Mouse (Mus musculus) midbrain, postnatal 0 days (tissue): ENCODE measurements around the gene Lsm2. TPM values are rescaled to one million over a fixed set of nuclear protein-coding genes. Genes with fewer than 3 reads are reported as not detected.

Source experiments
- ATAC-seq: fragments of 200-750 bp; cut with Nextera tagmentation; 2 replicates; pipeline ENCODE4 v1.8.0; 2017; ENCODE audit warnings: moderate number of reproducible peaks, mild to moderate bottlenecking, moderate TSS enrichment, moderate library complexity; ENCODE audit not compliant: low FRiP score
- DNase-seq: peaks from one replicate; pipeline ENCODE4 v3.0.0-alpha.2; 2015; ENCODE audit warnings: low spot score
- H3K27ac ChIP-seq: fragments of 300-500 bp; sonication (generic); 2 replicates; pipeline ENCODE4 v1.5.1; 2014; ENCODE audit warnings: low read depth, mild to moderate bottlenecking, low read length, mixed read lengths
- H3K27me3 ChIP-seq: fragments of 300-500 bp; sonication (generic); 2 replicates; pipeline ENCODE4 v1.6.1; 2014; ENCODE audit warnings: low read length, control low read depth, mixed read lengths; ENCODE audit not compliant: insufficient read depth
- H3K36me3 ChIP-seq: fragments of 300-500 bp; sonication (generic); 2 replicates; pipeline ENCODE4 v1.6.1; 2014; ENCODE audit warnings: low read length, control low read depth, mixed read lengths; ENCODE audit not compliant: insufficient read depth
- H3K4me1 ChIP-seq: fragments of 300-500 bp; sonication (generic); 2 replicates; pipeline ENCODE4 v1.6.1; 2014; ENCODE audit warnings: mild to moderate bottlenecking, control low read depth, antibody characterized with exemption, low read length, mixed read lengths; ENCODE audit not compliant: insufficient read depth
- H3K4me2 ChIP-seq: fragments of 300-500 bp; sonication (generic); 2 replicates; pipeline ENCODE4 v1.6.1; 2014; ENCODE audit warnings: low read depth, mild to moderate bottlenecking, low read length, mixed read lengths; ENCODE audit not compliant: poor library complexity, severe bottlenecking
- H3K4me3 ChIP-seq: fragments of 300-500 bp; sonication (generic); 2 replicates; pipeline ENCODE4 v1.5.1; 2014; ENCODE audit warnings: low read depth, mild to moderate bottlenecking, low read length, moderate library complexity
- H3K9ac ChIP-seq: fragments of 300-500 bp; sonication (generic); replicated peaks from 2 replicates; pipeline ENCODE4 v1.6.1; 2014; ENCODE audit warnings: mild to moderate bottlenecking, low read length, moderate library complexity, mixed read lengths; ENCODE audit not compliant: poor library complexity, severe bottlenecking
- H3K9me3 ChIP-seq: fragments of 300-500 bp; sonication (generic); 2 replicates; pipeline ENCODE4 v1.6.1; 2016; ENCODE audit warnings: low read length, control low read depth
- CTCF ChIP-seq: IDR thresholded peaks from 2 replicates; pipeline ENCODE4 v1.5.1; 2016; ENCODE audit warnings: antibody characterized with exemption, mild to moderate bottlenecking
- WGBS: fragments of 180-500 bp; shearing (Covaris S2); extraction: QIAGEN DNeasy Blood & Tissue Kit; methylation state at CpG from one replicate; pipeline ENCODE4 v1.1.7; 2014; 5-methylcytosine and 5-hydroxymethylcytosine counted together
- polyA plus RNA-seq: library from polyadenylated mRNA; unstranded; fragments of >200 nt; fragmentation: Nextera tagmentation; extraction: Ambion mirVana; gene quantifications from 2 replicates; pipeline ENCODE4 v1.2.1, GENCODE M21; 2015
- total RNA-seq: library from RNA; depleted of rRNA; stranded (reverse); fragments of >200 nt; gene quantifications from 2 replicates; pipeline ENCODE4 v1.2.3, GENCODE M21; 2014

Gene Lsm2
- total and polyA plus RNA-seq, 2 experiments from 2014 or later, result 35.3 to 94.9 TPM

- Histone ChIP-seq H3K9ac (no peak overlapping the region), H3K27me3 (no peaks in the 10 kb centered on the region), H3K27ac (no peak overlapping the region; the same call in 1 of the 2 replicates), H3K9me3 (no peaks in the 10 kb centered on the region), H3K4me3 (no peak overlapping the region), H3K36me3 (peaks cover 2% of the 10 kb centered on the region; the same call in 1 of the 2 replicates), H3K4me1 (no peaks in the 10 kb centered on the region), H3K4me2 (no peak overlapping the region)
- DNase-seq (peak; percentile 64), ATAC-seq (peak; percentile 29; the same call in 1 of the 2 replicates)
- TF ChIP-seq CTCF, result peak; percentile 88
- WGBS, result 6% methylated on average over 16 of the region's 17 CpGs
Measured at GRCm38 (mm10) chr17:35021163-35021808, 39.6 kb downstream of the Lsm2 start.

GRCm38 (mm10) chr17:35021842-35022477 lies 40.3 kb downstream of the Lsm2 start:
- Histone ChIP-seq H3K27ac (no peak overlapping the region; the same call in 1 of the 2 replicates), H3K4me3 (no peak overlapping the region), H3K27me3 (no peaks in the 10 kb centered on the region), H3K9ac (no peak overlapping the region), H3K4me1 (no peaks in the 10 kb centered on the region), H3K36me3 (no peaks in the 10 kb centered on the region; the same call in 1 of the 2 replicates), H3K4me2 (no peak overlapping the region), H3K9me3 (no peaks in the 10 kb centered on the region)
- no peak for ATAC-seq
- no peak for DNase-seq
- 50% methylated on average over 6 of the region's 6 CpGs for WGBS
- TF ChIP-seq CTCF, result no peak

DNA sequence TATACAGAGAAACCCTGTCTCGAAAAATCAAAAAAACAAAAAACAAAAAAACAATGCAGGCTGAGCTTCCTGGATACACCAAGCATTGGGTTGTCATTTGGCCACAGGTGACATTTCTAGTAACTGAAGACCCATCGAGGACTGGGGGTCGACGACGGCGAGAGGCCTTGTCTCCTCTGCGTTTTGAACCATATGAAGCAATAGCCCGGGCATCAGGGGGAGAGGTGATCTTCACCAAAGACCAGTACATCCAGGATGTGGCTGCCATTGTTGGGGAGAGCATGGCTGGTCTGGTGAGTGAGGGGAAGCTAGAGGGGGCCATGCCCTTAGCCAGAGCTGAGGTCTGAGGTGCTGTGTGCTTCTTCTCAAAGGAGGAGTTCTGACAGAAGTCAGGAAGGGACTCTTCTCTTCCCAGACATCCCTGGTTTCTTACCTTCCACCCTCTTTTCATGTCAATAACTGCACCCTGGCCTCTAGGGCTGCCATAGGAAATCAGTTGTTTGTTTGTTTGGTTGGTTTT lies 40.9 kb downstream of the Lsm2 start:
- TF ChIP-seq CTCF, result no peak
- Histone ChIP-seq H3K27me3 (no peaks in the 10 kb centered on the region), H3K9me3 (no peaks in the 10 kb centered on the region), H3K4me2 (no peak overlapping the region), H3K27ac (no peak overlapping the region), H3K36me3 (no peaks in the 10 kb centered on the region), H3K4me3 (no peak overlapping the region), H3K4me1 (no peaks in the 10 kb centered on the region), H3K9ac (no peak overlapping the region)
- WGBS, result 95% methylated on average over 8 of the region's 8 CpGs
- DNase-seq, result no peak
- ATAC-seq, result no peak

DNA sequence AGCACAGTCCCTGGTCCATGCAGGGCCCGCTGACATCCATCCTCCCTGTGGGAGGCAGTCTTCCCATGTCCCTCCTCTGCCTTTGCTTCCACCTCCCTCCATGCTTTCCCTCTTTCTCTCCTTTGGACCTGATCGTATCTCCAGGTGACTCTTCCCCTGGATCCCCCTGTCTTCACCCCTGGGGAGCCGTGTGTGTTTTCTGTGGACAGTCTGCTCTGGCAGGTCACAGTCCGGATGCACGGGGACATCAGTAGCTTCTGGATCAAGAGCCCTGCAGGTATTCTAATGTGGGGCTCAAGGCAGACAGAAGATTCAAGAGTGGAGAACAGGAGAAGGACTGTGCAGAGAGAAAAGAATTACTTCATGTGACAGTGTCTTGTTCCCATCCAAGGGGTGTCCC lies 41.6 kb downstream of the Lsm2 start:
- Histone ChIP-seq H3K36me3 (no peaks in the 10 kb centered on the region), H3K4me2 (no peak overlapping the region), H3K27me3 (no peaks in the 10 kb centered on the region), H3K4me3 (no peak overlapping the region), H3K9ac (no peak overlapping the region), H3K27ac (no peak overlapping the region), H3K9me3 (no peaks in the 10 kb centered on the region), H3K4me1 (no peaks in the 10 kb centered on the region)
- DNase-seq (no peak), ATAC-seq (no peak)
- WGBS, result 88% methylated on average over 5 of the region's 5 CpGs
- TF ChIP-seq CTCF, result no peak

- Histone ChIP-seq H3K4me3 (no peak overlapping the region), H3K4me2 (no peak overlapping the region), H3K9ac (no peak overlapping the region), H3K36me3 (no peaks in the 10 kb centered on the region), H3K27me3 (no peaks in the 10 kb centered on the region), H3K4me1 (no peaks in the 10 kb centered on the region), H3K27ac (no peak overlapping the region), H3K9me3 (no peaks in the 10 kb centered on the region)
- no peak for TF ChIP-seq CTCF
- 80% methylated on average over 4 of the region's 4 CpGs for WGBS
- DNase-seq, result no peak
- no peak for ATAC-seq
Measured at GRCm38 (mm10) chr17:35023756-35024155, 42.1 kb downstream of the Lsm2 start.

- TF ChIP-seq CTCF, result no peak
- no peak overlapping the region for H3K4me2 ChIP-seq
- H3K36me3 ChIP-seq, result no peaks in the 10 kb centered on the region
- H3K27me3 ChIP-seq, result no peaks in the 10 kb centered on the region
- no peak overlapping the region for H3K27ac ChIP-seq
- ATAC-seq, result no peak
- no peaks in the 10 kb centered on the region for H3K9me3 ChIP-seq
- H3K4me3 ChIP-seq, result no peak overlapping the region
- no peaks in the 10 kb centered on the region for H3K4me1 ChIP-seq
- WGBS, result 75% methylated on average over 13 of the region's 13 CpGs
- no peak overlapping the region for H3K9ac ChIP-seq
- no peak for DNase-seq
Measured at GRCm38 (mm10) chr17:35024261-35024660, 42.6 kb downstream of the Lsm2 start.
